Mouse (Mus musculus) CD4-positive, CD25-positive, alpha-beta regulatory T cell (primary cell): ENCODE data around the gene Exoc3. TPM values are rescaled to one million over a fixed set of nuclear protein-coding genes. Genes with fewer than 3 reads are reported as not detected.

Experiments
- polyA plus RNA-seq: library from polyadenylated mRNA; unstranded; fragments of 100-300 nt; shearing (Covaris generic); gene quantifications from one replicate; pipeline ENCODE4 v1.2.1, GENCODE M21; 2017

The Exoc3 gene
- polyA plus RNA-seq, result 89.8 TPM

GRCm38 (mm10) chr13:74208317-74208985 lies at the start of gene Exoc3:
Gene Exoc3, minus strand, starts transcription at chr13:74208732.

GRCm38 (mm10) chr13:74121141-74121602 lies 87.4 kb downstream of the Exoc3 start, which contains the start of gene Slc9a3:
Gene Slc9a3, plus strand, starts transcription at chr13:74121457.

Other genes with a start within 250 kb of the Exoc3 start
- gene Zdhhc11, start 244.9 kb downstream of the Exoc3 start, polyA plus RNA-seq, result not detected
- gene Tppp, start 199.3 kb downstream of the Exoc3 start, polyA plus RNA-seq, result 0.53 TPM
- gene Cep72, start 146.4 kb downstream of the Exoc3 start, polyA plus RNA-seq, result 8.4 TPM
- not detected for gene Slc9a3, start 87.3 kb downstream of the Exoc3 start, polyA plus RNA-seq
- 0.11 TPM for gene Ahrr, start 83.6 kb upstream of the Exoc3 start, polyA plus RNA-seq
- 168 TPM for gene Pdcd6, start 108.8 kb upstream of the Exoc3 start, polyA plus RNA-seq
- 279 TPM for gene Sdha, start 141.5 kb upstream of the Exoc3 start, polyA plus RNA-seq
- 29.7 TPM for gene Ccdc127, start 141.6 kb upstream of the Exoc3 start, polyA plus RNA-seq
- not detected for gene Lrrc14b, start 155.3 kb upstream of the Exoc3 start, polyA plus RNA-seq
- gene Zfp72, start 182.1 kb upstream of the Exoc3 start, polyA plus RNA-seq, result 2.4 TPM
- 50.7 TPM for gene Ftl1-ps1, start 191.0 kb upstream of the Exoc3 start, polyA plus RNA-seq